Mouse (Mus musculus) layer of hippocampus, postnatal 14 days (tissue): ENCODE data around the gene Tuba1c. TPM values are rescaled to one million over a fixed set of nuclear protein-coding genes. Genes with fewer than 3 reads are reported as not detected.

Experiments used
- DNase-seq, 2 experiments: peaks; one replicate each; pipeline ENCODE4 v3.0.0; 2021 to 2022; ENCODE audit warnings: low spot score in 2 of 2, mixed read lengths in 1 of 2
- total RNA-seq, 2 experiments: library from RNA; stranded (reverse); gene quantifications; 2 replicates each; pipeline ENCODE4 v1.2.3; 2021

The Tuba1c gene
- total RNA-seq, 2 experiments from 2014 or later: 119 to 162 TPM

DNA sequence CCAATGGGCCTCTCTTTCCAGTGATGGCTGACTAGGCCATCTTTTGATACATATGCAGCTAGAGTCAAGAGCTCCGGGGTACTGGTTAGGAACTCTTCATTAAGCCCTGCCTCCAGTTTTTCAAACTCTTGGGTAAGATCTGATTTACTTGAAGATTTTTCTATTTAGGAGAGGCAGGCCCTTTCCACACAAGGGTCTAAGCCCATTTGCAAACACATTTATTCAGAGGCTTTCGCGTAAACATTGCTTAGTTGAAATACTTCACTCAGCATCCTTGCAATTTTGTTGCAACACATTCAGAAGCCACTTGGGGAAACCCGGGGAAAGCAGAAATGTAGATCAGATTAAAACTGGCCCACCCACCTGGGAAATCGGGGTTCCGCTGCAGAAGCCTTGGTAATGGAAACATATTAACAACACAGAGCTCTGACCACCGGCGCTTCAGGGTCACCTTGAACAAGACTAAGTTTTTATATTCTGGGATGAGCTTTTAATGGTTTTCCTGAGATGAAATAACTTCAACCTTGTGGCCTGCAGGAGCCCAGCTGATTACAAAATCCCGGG, 34.7 kb upstream of the Tuba1c start:
- no peak for DNase-seq

DNA sequence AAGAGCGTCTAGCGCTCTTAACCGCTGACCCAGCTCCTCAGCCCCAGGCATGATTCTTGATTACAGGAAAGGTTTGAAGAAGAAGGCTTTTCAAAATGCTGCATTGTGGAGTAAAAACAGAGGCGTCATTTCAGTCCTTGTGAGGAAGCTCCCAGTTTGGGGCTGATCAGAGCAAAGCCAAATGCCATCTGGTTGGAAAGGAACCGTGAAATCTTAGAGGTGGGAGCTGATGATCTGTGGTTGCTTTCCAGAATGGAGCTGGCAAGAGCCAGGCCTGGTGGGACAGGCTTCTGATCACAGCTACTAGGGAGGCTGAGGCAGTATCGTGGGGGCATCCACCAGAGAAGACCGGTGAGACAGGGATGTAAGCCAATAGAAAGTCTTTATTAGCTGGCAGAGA, 32.9 kb upstream of the Tuba1c start:
- no peak for DNase-seq

- no peak for DNase-seq
Observed at GRCm38 (mm10) chr15:98997938-98998774, 31.5 kb upstream of the Tuba1c start.

DNA sequence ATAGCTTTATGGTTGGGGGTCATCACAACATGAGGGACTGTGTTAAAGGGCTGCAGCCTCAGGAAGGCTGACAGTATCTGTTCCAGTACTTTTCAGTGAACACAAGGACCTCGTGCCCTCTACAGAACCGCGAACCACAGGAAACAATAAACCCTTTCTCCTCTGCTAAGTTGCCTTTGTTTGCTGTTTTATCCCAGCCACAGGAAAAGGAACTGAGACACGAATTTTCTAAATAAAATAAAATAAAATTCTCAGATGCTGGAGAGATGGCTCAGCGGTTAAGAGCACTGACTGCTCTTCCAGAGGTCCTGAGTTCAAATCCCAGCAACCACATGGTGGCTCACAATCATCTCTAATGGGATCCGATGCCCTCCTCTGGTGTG, 30.9 kb upstream of the Tuba1c start:
- DNase-seq: no peak

GRCm38 (mm10) chr15:99000535-99001283, 29.0 kb upstream of the Tuba1c start:
- peak; percentile 57 to 70 for DNase-seq

DNA sequence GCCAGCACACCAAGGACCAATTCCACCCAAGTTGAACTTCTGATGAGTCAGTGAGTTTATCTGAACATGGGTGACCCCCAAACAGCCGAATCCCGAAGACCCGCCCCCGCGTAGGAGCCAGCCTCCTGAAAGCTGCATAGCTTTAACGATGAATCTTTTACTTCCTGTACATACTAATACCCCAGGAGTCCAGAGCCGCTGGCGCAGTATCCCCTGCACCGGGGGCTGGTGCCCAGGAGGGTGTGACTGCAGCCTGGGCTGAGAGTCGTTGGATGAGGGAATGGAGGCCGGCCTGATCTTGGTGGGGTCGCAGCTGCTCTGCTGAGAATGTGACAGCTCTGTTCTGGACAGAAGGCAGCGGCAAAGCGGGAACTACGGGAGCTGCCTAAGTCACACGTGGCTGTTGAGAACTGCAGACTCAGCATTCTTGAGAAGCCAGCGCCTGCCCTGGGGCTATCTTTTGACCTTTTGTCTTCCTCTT, 28.2 kb upstream of the Tuba1c start:
- DNase-seq: no peak

GRCm38 (mm10) chr15:99003600-99003999, 26.1 kb upstream of the Tuba1c start:
- no peak for DNase-seq

DNA sequence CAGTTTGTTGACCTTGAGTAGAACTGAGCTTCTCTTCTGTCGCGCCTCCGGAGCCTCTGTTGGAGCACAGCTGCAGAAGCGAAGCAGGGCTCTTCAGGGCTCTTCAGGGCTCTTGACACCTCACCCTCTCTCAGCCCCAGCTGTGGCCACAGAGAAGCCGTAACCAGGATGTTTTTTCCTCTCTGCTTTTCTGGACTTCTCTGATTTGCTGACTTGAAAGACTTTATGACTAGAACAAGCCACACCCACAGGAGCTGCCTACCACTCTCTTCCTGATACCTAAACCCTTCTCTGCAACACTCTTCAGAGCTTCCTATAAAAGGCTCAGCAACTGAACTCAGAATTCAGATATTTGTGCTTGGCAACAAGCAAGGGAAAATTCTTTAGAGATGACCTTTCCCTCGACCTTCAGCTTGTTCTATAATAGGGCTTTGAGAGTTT, 20.9 kb upstream of the Tuba1c start:
- DNase-seq: no peak

GRCm38 (mm10) chr15:99010896-99011295, 18.8 kb upstream of the Tuba1c start:
- DNase-seq: no peak

DNA sequence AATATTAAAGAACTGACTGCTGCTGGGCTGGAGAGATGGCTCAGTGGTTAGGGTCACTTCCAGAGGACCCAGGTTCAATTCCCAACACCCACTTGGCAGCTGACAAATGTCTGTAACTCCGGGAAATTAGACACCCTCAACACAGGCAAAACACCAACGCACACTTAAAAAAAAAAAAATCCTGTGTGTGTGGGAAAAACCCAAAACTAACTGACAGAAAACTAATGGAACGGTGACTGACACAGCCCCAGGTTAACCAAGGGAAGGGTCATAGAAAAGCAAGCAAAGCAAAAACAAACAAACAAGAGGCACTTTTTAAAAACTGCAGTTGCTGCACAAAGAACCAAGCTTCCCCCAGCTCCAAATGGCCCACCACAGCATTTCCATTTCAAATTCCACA, 17.7 kb upstream of the Tuba1c start:
- DNase-seq: no peak

DNA sequence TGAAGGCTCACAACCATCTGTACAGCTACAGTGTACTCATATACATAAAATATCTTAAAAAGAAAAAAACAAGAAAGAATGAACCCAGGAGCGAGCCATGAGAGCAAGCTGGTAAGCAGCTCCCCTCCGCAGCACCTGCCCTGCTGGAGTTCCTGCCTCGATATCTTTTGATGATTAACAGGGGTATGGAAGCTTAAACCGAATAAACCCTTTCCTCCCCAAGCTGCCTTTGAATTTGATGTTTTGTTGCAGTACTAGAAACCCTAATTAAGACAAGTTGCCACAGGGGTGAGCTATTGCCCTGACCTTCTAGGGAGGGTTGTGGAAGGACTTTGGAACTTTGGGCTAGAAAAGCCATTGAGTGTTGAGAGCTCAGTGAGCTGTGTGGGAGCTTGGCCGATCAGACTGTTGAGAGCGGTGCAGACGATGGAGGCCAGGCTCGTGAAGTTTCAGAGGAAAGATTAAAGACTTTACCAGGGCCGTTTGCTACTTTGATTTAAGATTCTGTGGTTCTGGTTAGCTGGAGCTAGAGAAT, 15.1 kb upstream of the Tuba1c start:
- no peak for DNase-seq

DNA sequence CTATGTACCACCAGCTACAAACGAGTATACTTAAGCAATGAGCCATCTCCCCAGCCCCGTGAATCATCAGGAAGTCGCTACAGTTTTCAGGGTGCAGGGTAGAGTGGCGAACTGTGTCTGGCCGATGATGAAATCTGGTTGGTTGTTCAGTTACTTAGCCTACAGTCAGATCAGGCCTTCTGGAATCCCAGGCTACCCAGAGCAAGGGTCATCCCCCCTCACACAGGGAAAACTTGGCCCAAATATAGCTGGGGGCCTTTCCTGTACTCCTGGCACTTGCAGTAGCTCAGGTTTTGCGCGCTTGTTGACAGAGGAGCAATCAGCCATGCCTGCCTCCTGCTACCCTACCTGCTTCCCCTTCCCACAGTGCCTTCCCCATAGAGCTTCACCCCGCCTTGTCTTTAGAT, 12.3 kb upstream of the Tuba1c start:
- no peak for DNase-seq

- no peak for DNase-seq
Observed at GRCm38 (mm10) chr15:99017986-99018385, 11.7 kb upstream of the Tuba1c start.

DNA sequence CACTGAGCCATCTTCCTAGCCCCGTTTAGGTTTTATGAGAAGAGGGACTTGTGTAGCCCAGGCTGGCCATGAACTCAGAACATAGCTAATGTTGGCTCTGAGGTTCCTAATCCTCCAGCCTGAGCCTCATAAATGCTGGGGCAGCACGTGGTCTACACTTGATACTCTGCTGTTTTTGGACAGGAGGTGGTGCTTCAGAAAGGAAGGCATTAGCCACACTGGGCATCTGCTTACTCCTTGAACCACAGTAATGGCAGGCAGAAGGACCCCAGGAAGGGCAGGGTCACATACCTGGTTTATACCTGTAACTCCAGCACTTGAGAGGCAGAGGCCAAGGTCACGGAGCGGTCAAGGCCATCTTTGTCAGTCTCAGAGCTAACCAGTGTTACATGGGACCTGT, 11.1 kb upstream of the Tuba1c start:
- DNase-seq: no peak

DNA sequence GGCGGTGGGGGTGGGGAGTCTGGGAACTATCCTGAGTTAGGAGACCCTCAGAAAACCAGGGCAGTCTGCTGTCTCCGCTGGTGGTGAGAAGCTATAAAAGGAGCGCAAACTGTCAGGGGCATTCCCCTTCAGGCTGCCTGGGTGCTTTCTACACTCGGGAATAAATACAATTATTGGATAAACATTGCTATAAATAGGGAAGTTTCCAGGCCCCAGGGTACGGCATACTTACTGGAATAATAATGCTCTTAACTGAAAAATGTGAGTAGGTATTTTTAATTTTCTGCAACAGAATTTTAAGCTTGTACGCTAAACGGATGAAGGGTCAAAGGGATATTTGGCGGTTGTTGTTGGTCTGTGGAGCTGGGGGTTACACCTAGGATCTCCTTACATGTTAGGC, 10.3 kb upstream of the Tuba1c start:
- no peak for DNase-seq

DNA sequence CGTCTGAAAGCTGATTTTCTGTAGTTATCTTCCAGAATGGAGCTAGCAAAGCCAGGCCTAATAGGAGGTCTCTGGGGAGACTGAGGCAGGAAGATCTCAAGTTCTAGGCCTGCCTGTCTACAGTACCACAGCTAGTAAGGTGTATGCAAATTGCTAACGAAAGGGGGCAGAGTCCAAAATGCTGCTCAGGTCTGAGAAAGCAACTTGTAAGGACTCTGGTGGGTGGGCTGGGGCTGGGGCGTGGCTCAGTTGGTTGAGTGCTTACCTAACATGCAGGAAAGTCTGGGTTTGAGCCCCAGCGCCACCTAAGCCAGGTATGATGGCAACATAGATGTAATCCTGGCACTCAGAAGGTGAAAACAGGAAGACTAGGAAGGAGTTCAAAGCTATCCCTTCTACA, 9.5 kb upstream of the Tuba1c start:
- DNase-seq: no peak

GRCm38 (mm10) chr15:99021255-99021654, 8.4 kb upstream of the Tuba1c start:
- DNase-seq: no peak

DNA sequence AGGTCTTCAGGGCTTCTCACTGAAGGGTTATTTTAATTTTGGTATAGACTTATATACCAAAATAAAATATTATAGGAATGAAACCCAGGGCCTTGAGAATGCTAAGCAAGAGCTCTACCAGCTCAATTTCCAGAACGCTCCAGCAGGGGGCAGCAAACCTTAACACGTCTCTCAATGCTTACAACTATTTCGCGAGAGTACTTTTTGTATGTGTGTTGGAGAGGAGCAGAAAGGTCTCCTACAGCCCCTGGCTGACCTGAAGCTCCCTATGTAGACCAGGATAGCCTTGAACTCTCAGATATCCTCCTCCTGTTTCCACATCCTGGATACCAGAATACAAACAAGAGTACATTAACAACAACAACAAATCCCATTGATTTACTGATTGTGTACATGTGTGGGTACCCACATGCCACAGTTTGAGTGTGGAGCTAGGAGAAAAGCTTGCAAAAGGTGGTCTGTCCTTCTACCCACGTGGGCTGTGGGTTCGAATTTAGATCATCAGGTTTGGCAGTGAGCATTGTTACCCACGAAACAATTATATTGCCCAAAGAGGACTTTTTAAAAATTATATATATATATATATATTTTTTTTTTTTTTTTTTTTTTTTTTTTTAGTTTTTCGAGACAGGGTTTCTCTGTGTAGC, 4.9 kb upstream of the Tuba1c start:
- peak; percentile 75 to 81 for DNase-seq

DNA sequence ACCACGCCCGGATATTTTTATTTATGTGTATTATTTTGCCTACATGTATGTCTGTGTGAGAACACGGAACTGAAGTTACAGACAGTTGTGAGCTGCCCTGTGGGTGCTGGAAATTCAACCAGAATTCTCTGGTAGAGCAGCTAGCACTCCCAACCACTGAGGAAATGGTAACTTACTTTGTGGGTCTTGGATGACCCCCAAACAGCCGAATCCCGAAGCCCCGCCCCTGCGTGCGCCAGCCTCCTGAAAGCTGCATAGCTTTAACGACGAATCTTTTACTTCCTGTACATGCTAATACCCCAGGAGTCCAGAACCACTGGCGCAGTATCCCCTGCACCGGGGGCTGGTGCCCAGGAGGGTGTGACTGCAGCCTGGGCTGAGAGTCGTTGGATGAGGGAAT, 4.3 kb upstream of the Tuba1c start:
- DNase-seq: no peak

DNA sequence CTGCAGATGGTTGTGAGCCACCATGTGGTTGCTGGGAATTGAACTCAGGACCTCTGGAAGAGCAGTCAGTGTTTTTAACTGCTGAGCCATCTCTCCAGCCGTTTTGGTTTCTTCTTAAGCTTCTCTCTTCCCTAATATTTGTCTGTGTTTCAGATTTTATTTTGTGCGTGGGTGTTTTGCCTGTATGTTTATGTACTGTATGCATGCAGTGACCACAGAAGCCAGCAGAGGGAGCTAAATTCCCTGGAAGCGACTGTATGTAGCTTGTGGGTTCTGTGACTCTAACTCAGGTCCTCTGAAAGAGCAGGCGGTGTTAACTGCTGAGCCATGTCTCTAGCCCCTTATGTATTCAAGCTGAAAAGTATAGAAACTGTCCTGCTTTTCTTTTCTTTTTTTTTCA, 3.4 kb upstream of the Tuba1c start:
- no peak for DNase-seq

- DNase-seq: no peak
Observed at GRCm38 (mm10) chr15:99027116-99027515, 2.6 kb upstream of the Tuba1c start.
